Mouse (Mus musculus): ENCODE measurements around the gene Cep128. TPM values are rescaled to one million over a fixed set of nuclear protein-coding genes. Genes with fewer than 3 reads are reported as not detected.

Gene Cep128
- polyA plus RNA-seq, 1 experiment: 216 TPM

- Histone ChIP-seq H3K4me1 (ENCODE audit: control insufficient read depth, insufficient read depth, low read length) (no peaks in the 10 kb centered on the region), H3K4me3 (ENCODE audit: control insufficient read depth, low read depth, low read length) (no peak overlapping the region), H3K27me3 (ENCODE audit: control insufficient read depth, insufficient read depth, low read length) (no peaks in the 10 kb centered on the region), H3K27ac (ENCODE audit: control insufficient read depth, insufficient read depth, low read depth, low read length) (no peak overlapping the region), H3K36me3 (ENCODE audit: control insufficient read depth, insufficient read depth, low read length) (no peaks in the 10 kb centered on the region)
- TF ChIP-seq POLR2A (IDR thresholded peaks at IDR 0.05; ENCODE audit: control insufficient read depth, low read depth, low read length): no peak
- no peak for TF ChIP-seq CTCF (IDR thresholded peaks at IDR 0.05; ENCODE audit: control insufficient read depth, insufficient read depth, insufficient replicate concordance, low read depth, low read length)
Measured at GRCm38 (mm10) chr12:91415112-91415511, 30.9 kb upstream of the Cep128 start.

- Histone ChIP-seq H3K27ac (ENCODE audit: control insufficient read depth, insufficient read depth, low read depth, low read length) (no peak overlapping the region), H3K36me3 (ENCODE audit: control insufficient read depth, insufficient read depth, low read length) (no peaks in the 10 kb centered on the region), H3K27me3 (ENCODE audit: control insufficient read depth, insufficient read depth, low read length) (no peaks in the 10 kb centered on the region), H3K4me3 (ENCODE audit: control insufficient read depth, low read depth, low read length) (no peak overlapping the region), H3K4me1 (ENCODE audit: control insufficient read depth, insufficient read depth, low read length) (no peaks in the 10 kb centered on the region)
- no peak for TF ChIP-seq CTCF (IDR thresholded peaks at IDR 0.05; ENCODE audit: control insufficient read depth, insufficient read depth, insufficient replicate concordance, low read depth, low read length)
- TF ChIP-seq POLR2A (IDR thresholded peaks at IDR 0.05; ENCODE audit: control insufficient read depth, low read depth, low read length): no peak
Measured at GRCm38 (mm10) chr12:91412461-91413182, 28.4 kb upstream of the Cep128 start.

- Histone ChIP-seq H3K4me1 (ENCODE audit: control insufficient read depth, insufficient read depth, low read length) (no peaks in the 10 kb centered on the region), H3K4me3 (ENCODE audit: control insufficient read depth, low read depth, low read length) (no peak overlapping the region), H3K27ac (ENCODE audit: control insufficient read depth, insufficient read depth, low read depth, low read length) (no peak overlapping the region), H3K27me3 (ENCODE audit: control insufficient read depth, insufficient read depth, low read length) (no peaks in the 10 kb centered on the region), H3K36me3 (ENCODE audit: control insufficient read depth, insufficient read depth, low read length) (no peaks in the 10 kb centered on the region)
- TF ChIP-seq POLR2A (IDR thresholded peaks at IDR 0.05; ENCODE audit: control insufficient read depth, low read depth, low read length): no peak
- no peak for TF ChIP-seq CTCF (IDR thresholded peaks at IDR 0.05; ENCODE audit: control insufficient read depth, insufficient read depth, insufficient replicate concordance, low read depth, low read length)
Measured at GRCm38 (mm10) chr12:91410306-91410705, 26.1 kb upstream of the Cep128 start.

GRCm38 (mm10) chr12:91401049-91401352 is 16.8 kb upstream of the Cep128 start:
- H3K27ac ChIP-seq (ENCODE audit: control insufficient read depth, insufficient read depth, low read depth, low read length): no peak overlapping the region

GRCm38 (mm10) chr12:91400232-91401048 is 16.2 kb upstream of the Cep128 start:
- no peak overlapping the region for H3K27ac ChIP-seq (ENCODE audit: control insufficient read depth, insufficient read depth, low read depth, low read length)
- no peaks in the 10 kb centered on the region for H3K27me3 ChIP-seq (ENCODE audit: control insufficient read depth, insufficient read depth, low read length)
- H3K4me3 ChIP-seq (ENCODE audit: control insufficient read depth, low read depth, low read length): peak overlapping the region; percentile 2
- H3K36me3 ChIP-seq (ENCODE audit: control insufficient read depth, insufficient read depth, low read length): no peaks in the 10 kb centered on the region
- peaks cover 4% of the 10 kb centered on the region; the same call in 1 of the 2 replicates for H3K4me1 ChIP-seq (ENCODE audit: control insufficient read depth, insufficient read depth, low read length)
- TF ChIP-seq POLR2A (IDR thresholded peaks at IDR 0.05; ENCODE audit: control insufficient read depth, low read depth, low read length) (no peak), CTCF (IDR thresholded peaks at IDR 0.05; ENCODE audit: control insufficient read depth, insufficient read depth, insufficient replicate concordance, low read depth, low read length) (peak; percentile 61; the same call in 1 of the 2 replicates)

More at GRCm38 (mm10) chr12:91401049-91401352, 16.8 kb upstream of the Cep128 start:
- TF ChIP-seq POLR2A (IDR thresholded peaks at IDR 0.05; ENCODE audit: control insufficient read depth, low read depth, low read length): no peak
- no peak for TF ChIP-seq CTCF (IDR thresholded peaks at IDR 0.05; ENCODE audit: control insufficient read depth, insufficient read depth, insufficient replicate concordance, low read depth, low read length)
- Histone ChIP-seq H3K36me3 (ENCODE audit: control insufficient read depth, insufficient read depth, low read length) (no peaks in the 10 kb centered on the region), H3K27me3 (ENCODE audit: control insufficient read depth, insufficient read depth, low read length) (no peaks in the 10 kb centered on the region), H3K4me3 (ENCODE audit: control insufficient read depth, low read depth, low read length) (peak overlapping the region; percentile 2), H3K4me1 (ENCODE audit: control insufficient read depth, insufficient read depth, low read length) (peaks cover 4% of the 10 kb centered on the region; the same call in 1 of the 2 replicates)

- H3K27me3 ChIP-seq (ENCODE audit: control insufficient read depth, insufficient read depth, low read length): no peaks in the 10 kb centered on the region
- H3K36me3 ChIP-seq (ENCODE audit: control insufficient read depth, insufficient read depth, low read length): no peaks in the 10 kb centered on the region
- no peaks in the 10 kb centered on the region; the same call in 1 of the 2 replicates for H3K4me1 ChIP-seq (ENCODE audit: control insufficient read depth, insufficient read depth, low read length)
- H3K4me3 ChIP-seq (ENCODE audit: control insufficient read depth, low read depth, low read length): peak overlapping the region; percentile 99
- peak overlapping the region; percentile 83 for H3K27ac ChIP-seq (ENCODE audit: control insufficient read depth, insufficient read depth, low read depth, low read length)
- no peak for TF ChIP-seq CTCF (IDR thresholded peaks at IDR 0.05; ENCODE audit: control insufficient read depth, insufficient read depth, insufficient replicate concordance, low read depth, low read length)
- TF ChIP-seq POLR2A (IDR thresholded peaks at IDR 0.05; ENCODE audit: control insufficient read depth, low read depth, low read length): no peak
Measured at GRCm38 (mm10) chr12:91383516-91384264, 519 bp downstream of the Cep128 start.

GRCm38 (mm10) chr12:91369173-91369572 is 15.0 kb downstream of the Cep128 start:
- no peak overlapping the region for H3K27ac ChIP-seq (ENCODE audit: control insufficient read depth, insufficient read depth, low read depth, low read length)
- H3K36me3 ChIP-seq (ENCODE audit: control insufficient read depth, insufficient read depth, low read length): peaks cover 1% of the 10 kb centered on the region; the same call in 1 of the 2 replicates
- H3K27me3 ChIP-seq (ENCODE audit: control insufficient read depth, insufficient read depth, low read length): no peaks in the 10 kb centered on the region
- H3K4me3 ChIP-seq (ENCODE audit: control insufficient read depth, low read depth, low read length): no peak overlapping the region
- no peak for TF ChIP-seq POLR2A (IDR thresholded peaks at IDR 0.05; ENCODE audit: control insufficient read depth, low read depth, low read length)
- no peak for TF ChIP-seq CTCF (IDR thresholded peaks at IDR 0.05; ENCODE audit: control insufficient read depth, insufficient read depth, insufficient replicate concordance, low read depth, low read length)
- H3K4me1 ChIP-seq (ENCODE audit: control insufficient read depth, insufficient read depth, low read length): no peaks in the 10 kb centered on the region
